Mouse (Mus musculus) frontal cortex, adult 2 months (tissue): ENCODE measurements around the gene Wwox. TPM values are rescaled to one million over a fixed set of nuclear protein-coding genes. Genes with fewer than 3 reads are reported as not detected.
A peak's percentile ranks its signal among the peaks of the same experiment; 100 is the strongest.

Experiments used
- DNase-seq, 2 experiments: peaks; one replicate each; pipeline ENCODE4 v3.0.0; 2022; ENCODE audit warnings: low spot score in 1 of 2; ENCODE audit errors: extremely low spot score in 1 of 2
- polyA plus RNA-seq: library from polyadenylated mRNA; depleted of rRNA; stranded (reverse); fragments of >200 nt; gene quantifications from 2 replicates; pipeline ENCODE4 v1.2.3, GENCODE M21; 2012

Gene Wwox
- polyA plus RNA-seq, 1 experiment: 17.9 TPM

GRCm38 (mm10) chr8:114527648-114528221, 88.3 kb downstream of the Wwox start:
- no peak for DNase-seq

- no peak for DNase-seq
Measured at GRCm38 (mm10) chr8:114529581-114529980, 90.1 kb downstream of the Wwox start.

- DNase-seq: no peak
Measured at GRCm38 (mm10) chr8:114536201-114536600, 96.7 kb downstream of the Wwox start.

- peak in 1 of 2 experiments; percentile 61 for DNase-seq
Measured at GRCm38 (mm10) chr8:114541132-114541531, 101.7 kb downstream of the Wwox start.

GRCm38 (mm10) chr8:114548360-114548759, 108.9 kb downstream of the Wwox start:
- no peak for DNase-seq

GRCm38 (mm10) chr8:114548837-114549236, 109.4 kb downstream of the Wwox start:
- DNase-seq: no peak

GRCm38 (mm10) chr8:114550029-114550428, 110.6 kb downstream of the Wwox start:
- DNase-seq: no peak

- no peak for DNase-seq
Measured at GRCm38 (mm10) chr8:114552606-114553005, 113.2 kb downstream of the Wwox start.

GRCm38 (mm10) chr8:114554966-114555365, 115.5 kb downstream of the Wwox start:
- DNase-seq: no peak

- no peak for DNase-seq
Measured at GRCm38 (mm10) chr8:114555491-114556202, 116.2 kb downstream of the Wwox start.

- no peak for DNase-seq
Measured at GRCm38 (mm10) chr8:114561191-114561590, 121.7 kb downstream of the Wwox start.

- DNase-seq: no peak
Measured at GRCm38 (mm10) chr8:114562486-114562885, 123.0 kb downstream of the Wwox start.

GRCm38 (mm10) chr8:114563361-114563760, 123.9 kb downstream of the Wwox start:
- no peak for DNase-seq

GRCm38 (mm10) chr8:114564036-114564435, 124.6 kb downstream of the Wwox start:
- DNase-seq: no peak

- DNase-seq: no peak
Measured at GRCm38 (mm10) chr8:114568531-114569166, 129.2 kb downstream of the Wwox start.

- DNase-seq: no peak
Measured at GRCm38 (mm10) chr8:114573014-114573746, 133.7 kb downstream of the Wwox start.

- no peak for DNase-seq
Measured at GRCm38 (mm10) chr8:114573747-114574093, 134.3 kb downstream of the Wwox start.

GRCm38 (mm10) chr8:114579292-114579691, 139.8 kb downstream of the Wwox start:
- no peak for DNase-seq

GRCm38 (mm10) chr8:114580684-114581083, 141.2 kb downstream of the Wwox start:
- no peak for DNase-seq

- DNase-seq: no peak
Measured at GRCm38 (mm10) chr8:114590336-114590867, 150.9 kb downstream of the Wwox start.
